Mouse (Mus musculus): ENCODE data around the gene Mrpl52. TPM values are rescaled to one million over a fixed set of nuclear protein-coding genes. Genes with fewer than 3 reads are reported as not detected.

Gene Mrpl52
- polyA plus RNA-seq, 1 experiment from 2014 or later, result 250 TPM

DNA sequence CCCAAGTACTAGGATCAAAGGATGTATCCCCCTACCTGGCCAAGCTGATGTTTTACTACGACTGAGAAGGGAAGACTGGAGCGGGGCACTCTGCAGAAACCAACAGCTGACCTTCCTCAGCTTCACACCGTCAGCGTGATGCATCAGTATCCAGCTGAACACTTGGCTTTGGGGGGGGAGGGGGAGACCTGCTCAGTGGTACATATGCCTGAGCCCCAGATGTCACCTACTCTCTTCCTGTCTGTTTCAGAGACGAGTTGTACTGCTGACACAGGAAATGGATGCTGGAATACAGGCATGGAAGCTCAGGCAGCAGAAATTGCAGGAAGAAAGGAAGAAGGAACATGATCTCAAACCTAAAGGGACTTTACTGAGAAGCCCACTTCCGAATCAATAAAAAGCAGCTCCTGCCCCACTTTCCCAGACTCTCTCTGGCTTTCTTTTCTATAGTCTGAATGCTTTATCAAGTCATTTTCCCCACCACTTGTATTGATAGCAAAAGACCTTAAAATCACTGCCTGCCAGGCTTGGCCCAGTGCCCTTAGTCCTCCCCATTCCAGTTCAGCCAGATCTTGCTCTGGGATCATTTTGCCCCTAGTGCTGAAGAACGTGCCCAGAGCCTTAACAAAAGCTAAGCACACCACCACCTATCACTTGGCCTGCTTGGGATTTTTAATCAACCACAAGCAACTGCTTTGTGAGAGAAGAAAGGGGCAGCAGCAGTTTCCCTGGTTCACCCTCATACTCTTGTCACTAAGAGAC lies 2.8 kb downstream of the Mrpl52 start:
- Histone ChIP-seq H3K4me1 (peaks cover 46% of the 10 kb centered on the region; the same call in 1 of the 2 replicates), H3K4me3 (0 out of 2 replicates have a peak overlapping the region, but pooled peaks have one; percentile 11), H3K27me3 (replicated peaks) (peaks cover 3% of the 10 kb centered on the region; the same call in 1 of the 2 replicates), H3K9me3 (no peaks in the 10 kb centered on the region), H3K36me3 (peaks cover 3% of the 10 kb centered on the region; the same call in 1 of the 2 replicates), H3K27ac (no peak overlapping the region), H3K4me2 (replicated peaks) (peak overlapping the region; percentile 71), H3K9ac (peak overlapping the region; percentile 88; the same call in 1 of the 2 replicates)
- WGBS, result 67% methylated on average over 7 of the region's 7 CpGs
- no peak for ATAC-seq (ENCODE audit: low FRiP score, low read depth)

DNA sequence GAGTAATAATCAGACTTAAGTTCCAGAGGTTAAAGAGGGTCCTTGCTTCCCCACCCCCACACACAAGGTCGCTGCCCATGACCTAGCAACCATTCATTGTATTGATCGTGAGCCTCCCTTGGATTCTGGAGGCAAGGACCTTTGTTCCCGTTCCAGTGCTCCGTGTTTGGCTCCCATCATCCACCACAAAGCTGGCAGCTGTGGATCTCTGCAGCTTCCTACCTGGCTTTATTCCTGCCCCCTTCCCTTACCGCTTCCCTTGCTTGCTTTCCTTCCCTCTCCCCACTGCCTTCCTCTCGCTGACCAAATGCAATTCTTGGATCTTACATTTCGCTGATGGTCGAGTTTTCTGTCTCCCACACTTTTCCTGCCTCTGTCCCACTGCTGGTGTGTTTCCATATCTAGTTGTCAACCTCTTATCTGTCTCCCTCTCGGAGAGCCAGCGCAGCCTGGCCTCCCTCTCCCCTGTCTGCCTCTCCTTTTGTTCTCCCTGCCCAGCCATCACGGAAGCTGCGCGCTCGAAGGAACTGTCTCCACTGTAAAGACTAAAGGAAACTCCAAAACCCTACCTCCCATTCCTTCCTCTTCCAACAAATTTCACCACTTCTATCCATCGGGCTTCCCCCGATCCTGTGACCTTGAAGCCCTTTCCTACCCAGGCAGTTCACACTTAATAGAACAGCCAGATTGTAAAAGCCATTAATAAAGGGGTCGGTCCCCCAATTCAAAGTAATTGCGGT lies 3.9 kb downstream of the Mrpl52 start:
- Histone ChIP-seq H3K9me3 (no peaks in the 10 kb centered on the region), H3K4me1 (peaks cover 46% of the 10 kb centered on the region), H3K27me3 (replicated peaks) (peaks cover 3% of the 10 kb centered on the region; the same call in 1 of the 2 replicates), H3K27ac (0 out of 2 replicates have a peak overlapping the region, but pooled peaks have one; percentile 29), H3K36me3 (peaks cover 3% of the 10 kb centered on the region; the same call in 1 of the 2 replicates), H3K4me3 (peak overlapping the region; percentile 62), H3K4me2 (replicated peaks) (peak overlapping the region; percentile 71), H3K9ac (peak overlapping the region; percentile 88)
- WGBS, result 4% methylated on average over 18 of the region's 18 CpGs
- ATAC-seq (ENCODE audit: low FRiP score, low read depth), result no peak

DNA sequence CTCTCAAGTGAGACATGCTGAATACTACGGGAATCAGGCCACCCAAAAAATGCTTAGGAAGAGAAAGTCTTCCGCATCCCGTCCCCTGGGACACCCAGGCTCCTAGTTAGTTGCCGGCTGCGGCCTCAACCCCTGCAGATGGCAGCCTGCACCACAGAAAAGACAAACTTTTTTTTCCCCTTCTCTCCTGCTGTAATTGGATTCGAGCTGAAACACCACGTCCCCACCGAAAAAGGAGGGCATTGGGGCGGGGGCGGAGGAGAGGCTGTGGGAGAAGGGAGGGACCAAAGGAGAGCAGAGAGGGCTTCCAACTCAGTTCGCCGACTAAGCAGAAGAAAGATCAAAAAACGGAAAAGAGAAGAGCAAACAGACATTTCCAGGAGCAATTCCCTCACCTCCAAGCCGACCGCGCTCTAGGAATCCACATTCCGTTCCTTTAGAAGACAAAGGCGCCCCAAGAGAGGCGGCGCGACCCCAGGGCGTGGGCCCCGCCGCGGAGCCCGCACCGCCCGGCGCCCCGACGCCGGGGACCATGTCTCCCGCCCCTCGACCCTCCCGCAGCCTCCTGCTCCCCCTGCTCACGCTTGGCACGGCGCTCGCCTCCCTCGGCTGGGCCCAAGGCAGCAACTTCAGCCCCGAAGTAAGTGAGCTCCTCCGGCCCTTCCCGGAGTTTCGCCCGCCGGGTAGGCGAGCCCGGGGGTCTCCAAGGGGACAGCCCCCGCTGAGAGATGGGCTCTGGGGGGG lies 4.8 kb downstream of the Mrpl52 start, which contains the start of gene Mmp14:
TSS of gene Mmp14 (plus strand) at position 279 of the 744 bp plus-strand sequence.
- H3K4me2 ChIP-seq (replicated peaks), result peak within 1 kb of the TSS; percentile 71
- peaks cover 3% of the 10 kb centered on the region; the same call in 1 of the 2 replicates for H3K27me3 ChIP-seq (replicated peaks)
- H3K4me1 ChIP-seq, result peaks cover 46% of the 10 kb centered on the region
- under 1% methylated on average over 48 of the region's 49 CpGs for WGBS
- no peaks in the 10 kb centered on the region for H3K9me3 ChIP-seq
- peaks cover 6% of the 10 kb centered on the region; the same call in 1 of the 2 replicates for H3K36me3 ChIP-seq
- H3K27ac ChIP-seq, result peak within 1 kb of the TSS; percentile 51
- H3K4me3 ChIP-seq, result peak within 1 kb of the TSS; percentile 62
- peak within 1 kb of the TSS; percentile 88 for H3K9ac ChIP-seq
- ATAC-seq (ENCODE audit: low FRiP score, low read depth), result peak; percentile 27

DNA sequence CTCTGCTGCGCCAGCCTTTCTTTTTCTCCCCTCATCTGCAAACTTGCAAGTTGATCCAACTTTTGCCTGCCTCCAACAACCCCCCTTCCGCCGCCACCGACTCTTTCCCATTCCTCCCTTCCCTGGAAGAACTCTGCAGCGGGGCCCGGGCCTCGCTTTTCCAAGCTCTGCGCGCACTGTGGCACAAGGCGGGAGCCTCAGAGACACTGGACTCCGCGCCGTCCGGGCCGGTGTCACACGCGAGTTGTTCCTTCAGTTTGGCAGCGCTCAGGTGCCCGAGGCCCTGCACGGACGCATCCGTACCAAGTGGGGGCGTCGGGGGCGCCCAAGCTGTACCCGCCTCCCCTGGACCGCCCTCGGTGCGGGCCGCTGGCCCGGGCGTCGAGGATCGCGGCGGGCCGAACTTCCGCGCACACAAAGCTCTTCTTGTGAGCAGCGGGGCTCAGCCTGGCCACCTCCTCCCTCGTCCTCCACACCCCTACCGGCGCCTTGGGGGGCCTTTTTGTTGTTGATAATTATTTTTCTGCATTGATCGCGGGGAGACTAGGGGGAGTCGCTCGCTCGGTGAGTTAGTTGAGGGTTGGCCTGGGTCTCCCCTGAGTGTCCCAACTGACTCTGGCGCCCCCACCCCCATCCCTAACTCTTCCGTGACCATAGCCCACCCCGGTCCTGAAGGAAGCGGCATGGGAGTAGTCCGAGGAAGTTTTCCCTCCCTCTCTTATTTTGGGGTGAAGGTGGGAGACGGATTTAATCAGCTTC lies 5.5 kb downstream of the Mrpl52 start:
- Histone ChIP-seq H3K27me3 (replicated peaks) (peaks cover 3% of the 10 kb centered on the region; the same call in 1 of the 2 replicates), H3K9ac (peak overlapping the region; percentile 88), H3K27ac (peak overlapping the region; percentile 51; the same call in 1 of the 2 replicates), H3K9me3 (no peaks in the 10 kb centered on the region), H3K4me1 (peaks cover 44% of the 10 kb centered on the region), H3K36me3 (peaks cover 6% of the 10 kb centered on the region; the same call in 1 of the 2 replicates), H3K4me3 (peak overlapping the region; percentile 62), H3K4me2 (replicated peaks) (peak overlapping the region; percentile 71)
- ATAC-seq (ENCODE audit: low FRiP score, low read depth), result peak; percentile 18; the same call in 1 of the 2 replicates
- 4% methylated on average over 54 of the region's 54 CpGs for WGBS

DNA sequence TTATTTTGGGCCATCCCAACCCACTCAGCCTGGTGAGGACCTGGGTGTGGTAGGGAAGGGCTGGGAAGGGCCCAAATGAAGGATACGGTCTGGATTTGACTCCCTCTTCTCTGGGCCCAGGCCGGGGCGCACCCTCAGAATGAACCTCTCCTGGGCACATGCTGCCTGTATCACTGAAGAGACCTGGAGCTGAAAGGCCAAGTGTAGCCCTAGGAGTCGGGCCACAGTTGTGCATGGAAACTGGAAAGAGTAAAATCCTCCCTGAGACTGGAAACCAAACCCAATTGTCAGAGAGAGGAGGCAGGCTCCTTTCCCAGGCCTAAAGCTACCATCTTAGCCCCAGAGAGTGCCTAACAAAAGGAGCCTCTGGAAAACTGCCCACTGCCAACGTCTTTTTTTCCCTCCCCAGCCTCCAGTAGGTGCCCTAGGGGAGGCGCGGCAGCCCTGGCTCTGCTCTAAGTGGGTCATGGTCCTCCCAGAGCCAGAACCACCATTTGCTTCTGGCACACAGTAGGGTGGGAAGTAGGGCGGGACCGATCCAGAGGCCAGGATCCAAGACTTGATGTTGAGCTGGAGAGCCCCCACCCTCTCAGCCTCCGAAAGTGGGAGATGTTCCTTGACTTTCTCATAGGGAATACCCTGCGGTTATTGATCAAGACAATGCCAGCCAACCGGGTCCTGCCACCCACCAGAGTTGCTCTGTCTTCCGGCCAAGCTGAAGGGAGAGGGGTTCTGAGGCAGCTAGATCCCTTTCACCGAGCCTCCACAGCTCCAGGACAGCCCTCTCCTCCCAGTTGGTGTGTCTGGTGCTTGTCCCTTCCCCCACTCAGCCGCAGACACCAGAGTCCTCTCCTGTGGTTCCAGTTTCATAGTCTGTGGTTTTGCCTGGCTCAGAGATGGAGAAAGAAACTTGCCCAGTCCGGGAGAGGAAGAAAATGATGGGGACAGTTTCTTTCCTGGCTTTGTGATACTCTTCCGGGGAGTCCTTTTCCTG lies 6.4 kb downstream of the Mrpl52 start:
- Histone ChIP-seq H3K27me3 (replicated peaks) (peaks cover 3% of the 10 kb centered on the region; the same call in 1 of the 2 replicates), H3K4me2 (replicated peaks) (peak overlapping the region; percentile 71), H3K4me1 (peaks cover 38% of the 10 kb centered on the region), H3K9ac (peak overlapping the region; percentile 88), H3K36me3 (peaks cover 11% of the 10 kb centered on the region; the same call in 1 of the 2 replicates), H3K27ac (no peak overlapping the region), H3K9me3 (no peaks in the 10 kb centered on the region), H3K4me3 (peak overlapping the region; percentile 62)
- 52% methylated on average over 17 of the region's 17 CpGs for WGBS
- 0 out of 2 replicates have a peak, but pooled peaks have one; percentile 6 for ATAC-seq (ENCODE audit: low FRiP score, low read depth)

DNA sequence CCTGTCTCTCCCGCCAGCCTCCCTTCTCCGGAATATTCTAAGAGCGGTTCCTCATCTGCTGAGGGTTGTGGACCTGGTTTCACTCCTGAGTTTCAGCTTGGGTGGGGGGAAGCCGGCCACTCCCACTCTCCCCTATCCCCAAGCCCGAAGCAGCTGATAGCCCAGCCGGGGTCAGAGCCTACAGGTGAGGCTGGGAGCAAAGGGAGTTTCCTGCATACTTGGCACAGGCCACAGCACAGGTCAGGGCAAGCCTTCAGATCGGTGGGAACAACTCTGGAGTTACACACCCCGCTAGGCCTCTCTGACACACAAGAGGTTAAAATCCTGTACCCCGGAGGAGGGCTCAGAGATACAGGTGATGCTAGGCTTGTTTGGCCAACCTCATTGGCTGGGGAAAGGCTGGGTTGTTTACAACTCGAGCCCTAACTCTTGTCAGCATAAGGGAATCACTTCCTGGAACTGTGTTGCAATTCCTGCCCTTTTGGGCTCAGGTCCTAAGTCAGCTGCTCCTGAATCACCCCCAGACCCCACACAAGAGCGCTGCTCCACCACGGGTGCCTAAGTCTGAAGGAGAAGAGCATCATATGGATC lies 7.3 kb downstream of the Mrpl52 start:
- H3K9me3 ChIP-seq, result no peaks in the 10 kb centered on the region
- peaks cover 38% of the 10 kb centered on the region for H3K4me1 ChIP-seq
- H3K4me2 ChIP-seq (replicated peaks), result peak overlapping the region; percentile 71
- WGBS, result 77% methylated on average over 12 of the region's 12 CpGs
- no peak for ATAC-seq (ENCODE audit: low FRiP score, low read depth)
- peaks cover 19% of the 10 kb centered on the region for H3K36me3 ChIP-seq
- H3K9ac ChIP-seq, result no peak overlapping the region
- peak overlapping the region; percentile 62; the same call in 1 of the 2 replicates for H3K4me3 ChIP-seq
- no peak overlapping the region for H3K27ac ChIP-seq
- peaks cover 3% of the 10 kb centered on the region; the same call in 1 of the 2 replicates for H3K27me3 ChIP-seq (replicated peaks)

DNA sequence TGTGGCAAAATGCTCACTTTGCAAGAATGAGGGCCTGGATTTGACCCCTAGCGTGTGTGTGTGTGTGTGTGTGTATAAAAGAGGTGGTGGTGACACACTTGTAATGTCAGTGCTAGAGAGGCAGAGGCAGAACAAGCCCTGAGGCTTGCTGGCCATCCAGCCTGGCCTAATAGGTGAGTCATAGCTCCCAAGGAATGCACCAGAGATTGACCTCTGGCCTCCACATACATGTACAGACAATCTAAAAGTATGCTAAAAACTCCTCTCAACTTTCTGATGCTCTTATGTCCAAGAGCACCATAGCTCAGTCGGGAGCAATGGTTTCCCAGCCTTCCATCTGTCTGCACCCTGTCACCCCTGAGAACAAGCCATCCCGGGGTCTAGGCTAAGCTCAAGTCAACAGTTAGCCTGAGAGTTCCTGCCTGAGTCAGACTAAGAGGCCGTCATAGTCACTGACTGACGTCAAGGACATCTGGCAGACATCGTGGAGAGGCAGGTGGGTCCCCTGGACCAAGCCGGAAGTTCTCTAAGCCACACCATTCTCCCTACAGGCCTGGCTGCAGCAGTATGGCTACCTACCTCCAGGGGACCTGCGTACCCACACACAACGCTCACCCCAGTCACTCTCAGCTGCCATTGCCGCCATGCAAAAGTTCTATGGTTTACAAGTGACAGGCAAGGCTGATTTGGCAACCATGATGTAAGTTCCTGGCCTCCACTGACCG lies 8.6 kb downstream of the Mrpl52 start:
- ATAC-seq (ENCODE audit: low FRiP score, low read depth), result no peak
- no peak overlapping the region for H3K9ac ChIP-seq

DNA sequence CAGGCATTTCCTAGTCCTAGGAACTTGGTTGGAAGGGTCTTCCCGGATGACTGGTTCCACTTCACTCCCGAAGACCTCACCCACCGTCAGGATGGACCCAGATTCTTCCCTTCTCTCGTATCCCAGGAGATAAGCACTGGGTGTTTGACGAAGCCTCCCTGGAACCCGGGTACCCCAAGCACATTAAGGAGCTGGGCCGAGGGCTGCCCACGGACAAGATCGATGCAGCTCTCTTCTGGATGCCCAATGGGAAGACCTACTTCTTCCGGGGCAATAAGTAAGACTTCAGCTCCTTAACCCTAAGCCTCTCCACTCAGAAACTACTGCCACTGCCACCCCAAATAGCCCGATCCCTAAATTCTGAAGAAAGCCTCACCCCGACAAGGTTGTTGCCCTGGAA lies 12.4 kb downstream of the Mrpl52 start:
- Histone ChIP-seq H3K27me3 (replicated peaks) (no peaks in the 10 kb centered on the region), H3K4me3 (no peak overlapping the region), H3K4me1 (peaks cover under 1% of the 10 kb centered on the region; the same call in 1 of the 2 replicates), H3K9ac (no peak overlapping the region), H3K27ac (no peak overlapping the region), H3K36me3 (peaks cover 34% of the 10 kb centered on the region), H3K9me3 (no peaks in the 10 kb centered on the region), H3K4me2 (replicated peaks) (no peak overlapping the region)
- WGBS, result 84% methylated on average over 12 of the region's 12 CpGs
- no peak for ATAC-seq (ENCODE audit: low FRiP score, low read depth)

More for the DNA sequence above, 8.6 kb downstream of the Mrpl52 start:
- H3K4me1 ChIP-seq, result peaks cover 25% of the 10 kb centered on the region
- H3K27ac ChIP-seq, result no peak overlapping the region
- peaks cover 28% of the 10 kb centered on the region for H3K36me3 ChIP-seq
- H3K4me3 ChIP-seq, result no peak overlapping the region
- 87% methylated on average over 11 of the region's 11 CpGs for WGBS
- H3K4me2 ChIP-seq (replicated peaks), result no peak overlapping the region
- peaks cover 3% of the 10 kb centered on the region; the same call in 1 of the 2 replicates for H3K27me3 ChIP-seq (replicated peaks)
- no peaks in the 10 kb centered on the region for H3K9me3 ChIP-seq

DNA sequence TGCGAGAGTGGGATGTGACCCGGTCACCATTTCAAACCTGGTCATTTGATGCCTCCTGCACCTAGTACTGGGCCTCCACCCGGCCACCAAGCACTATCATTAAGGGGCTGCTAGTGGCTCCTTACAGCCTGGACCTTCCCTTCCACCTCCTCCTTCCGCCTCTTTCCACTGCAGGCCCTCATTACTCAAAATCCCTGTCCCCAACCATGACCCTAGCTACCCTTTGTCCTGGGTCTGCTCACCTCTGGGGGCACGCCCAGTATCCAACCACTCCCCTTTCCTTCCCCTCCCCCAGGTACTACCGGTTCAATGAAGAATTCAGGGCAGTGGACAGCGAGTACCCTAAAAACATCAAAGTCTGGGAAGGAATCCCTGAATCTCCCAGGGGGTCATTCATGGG lies 12.9 kb downstream of the Mrpl52 start:
- Histone ChIP-seq H3K36me3 (peaks cover 34% of the 10 kb centered on the region), H3K4me3 (no peak overlapping the region), H3K27me3 (replicated peaks) (no peaks in the 10 kb centered on the region), H3K4me2 (replicated peaks) (no peak overlapping the region), H3K4me1 (no peaks in the 10 kb centered on the region; the same call in 1 of the 2 replicates), H3K9ac (no peak overlapping the region), H3K27ac (no peak overlapping the region), H3K9me3 (no peaks in the 10 kb centered on the region)
- WGBS, result 64% methylated on average over 7 of the region's 7 CpGs
- ATAC-seq (ENCODE audit: low FRiP score, low read depth), result no peak
